Mouse (Mus musculus) limb, embryonic 14.5 days (tissue): ENCODE measurements around the gene Gm32717. TPM values are rescaled to one million over a fixed set of nuclear protein-coding genes. Genes with fewer than 3 reads are reported as not detected.

Experiments used
- polyA plus RNA-seq, 2 experiments: library from polyadenylated mRNA; depleted of rRNA in 1 of 2; stranded (reverse) in 1 of 2; unstranded in 1 of 2; fragments of >200 nt; fragmentation: Nextera tagmentation in 1 of 2; extraction: Ambion mirVana in 1 of 2; gene quantifications; 2 replicates each; pipeline versions ENCODE4 v1.2.1 to v1.2.3; 2012 to 2014

Gene Gm32717
- polyA plus RNA-seq, 2 experiments: 0.03 TPM; not detected in 1

Other genes starting within 250 kb of the Gm32717 start
- gene Mdm1, start 99.0 kb downstream of the Gm32717 start, polyA plus RNA-seq (2012; rRNA removed): 33.3 and 34.4 TPM in 2 replicates
- 24.7 and 25.8 TPM in 2 replicates for gene Mdm1, start 99.0 kb downstream of the Gm32717 start, polyA plus RNA-seq (2014; fragmentation: Nextera tagmentation; extraction: Ambion mirVana)
- gene Il22, start 35.8 kb downstream of the Gm32717 start, polyA plus RNA-seq (2012; rRNA removed): not detected in 2 replicates
- not detected in 2 replicates for gene Il22, start 35.8 kb downstream of the Gm32717 start, polyA plus RNA-seq (2014; fragmentation: Nextera tagmentation; extraction: Ambion mirVana)
- gene Gm32802, start 17.9 kb upstream of the Gm32717 start, polyA plus RNA-seq (2012; rRNA removed): 0.03 TPM in 1 of 2 replicates, not detected in the other
- not detected in 2 replicates for gene Gm32802, start 17.9 kb upstream of the Gm32717 start, polyA plus RNA-seq (2014; fragmentation: Nextera tagmentation; extraction: Ambion mirVana)
- not detected in 2 replicates for gene Iltifb, start 54.3 kb upstream of the Gm32717 start, polyA plus RNA-seq (2012; rRNA removed)
- gene Iltifb, start 54.3 kb upstream of the Gm32717 start, polyA plus RNA-seq (2014; fragmentation: Nextera tagmentation; extraction: Ambion mirVana): not detected in 2 replicates
- gene Gm9040, start 86.2 kb upstream of the Gm32717 start, polyA plus RNA-seq (2012; rRNA removed): not detected in 2 replicates
- gene Gm9040, start 86.2 kb upstream of the Gm32717 start, polyA plus RNA-seq (2014; fragmentation: Nextera tagmentation; extraction: Ambion mirVana): not detected in 2 replicates
- gene Gm9044, start 91.6 kb upstream of the Gm32717 start, polyA plus RNA-seq (2012; rRNA removed): not detected in 2 replicates
- not detected in 2 replicates for gene Gm9044, start 91.6 kb upstream of the Gm32717 start, polyA plus RNA-seq (2014; fragmentation: Nextera tagmentation; extraction: Ambion mirVana)
- gene Gm9045, start 97.1 kb upstream of the Gm32717 start, polyA plus RNA-seq (2012; rRNA removed): 0.04 TPM in 1 of 2 replicates, not detected in the other
- gene Gm9045, start 97.1 kb upstream of the Gm32717 start, polyA plus RNA-seq (2014; fragmentation: Nextera tagmentation; extraction: Ambion mirVana): 0.12 TPM in 1 of 2 replicates, not detected in the other
- gene Gm9046, start 102.5 kb upstream of the Gm32717 start, polyA plus RNA-seq (2012; rRNA removed): not detected in 2 replicates
- not detected in 2 replicates for gene Gm9046, start 102.5 kb upstream of the Gm32717 start, polyA plus RNA-seq (2014; fragmentation: Nextera tagmentation; extraction: Ambion mirVana)
- not detected in 2 replicates for gene Gm9048, start 107.9 kb upstream of the Gm32717 start, polyA plus RNA-seq (2012; rRNA removed)
- 0.11 TPM in 1 of 2 replicates, not detected in the other for gene Gm9048, start 107.9 kb upstream of the Gm32717 start, polyA plus RNA-seq (2014; fragmentation: Nextera tagmentation; extraction: Ambion mirVana)
- gene Gm9049, start 113.3 kb upstream of the Gm32717 start, polyA plus RNA-seq (2012; rRNA removed): 0.04 TPM in 1 of 2 replicates, not detected in the other
- 0.12 TPM in 1 of 2 replicates, not detected in the other for gene Gm9049, start 113.3 kb upstream of the Gm32717 start, polyA plus RNA-seq (2014; fragmentation: Nextera tagmentation; extraction: Ambion mirVana)
- not detected in 2 replicates for gene Ifng, start 200.3 kb upstream of the Gm32717 start, polyA plus RNA-seq (2012; rRNA removed)
- not detected in 2 replicates for gene Ifng, start 200.3 kb upstream of the Gm32717 start, polyA plus RNA-seq (2014; fragmentation: Nextera tagmentation; extraction: Ambion mirVana)